Mouse (Mus musculus): ENCODE results near the gene Lmcd1. TPM values are rescaled to one million over a fixed set of nuclear protein-coding genes. Genes with fewer than 3 reads are reported as not detected.

The Lmcd1 gene
- polyA plus RNA-seq, 1 experiment: 7.3 TPM

GRCm38 (mm10) chr6:112287671-112288070 is 14.1 kb downstream of the Lmcd1 start:
- DNase-seq (ENCODE audit: low read depth): no peak

- DNase-seq (ENCODE audit: low read depth): no peak
Observed at GRCm38 (mm10) chr6:112288271-112288670, 14.7 kb downstream of the Lmcd1 start.

- DNase-seq (ENCODE audit: low read depth): no peak
Observed at GRCm38 (mm10) chr6:112291146-112291545, 17.6 kb downstream of the Lmcd1 start.

GRCm38 (mm10) chr6:112293320-112293719 is 19.8 kb downstream of the Lmcd1 start:
- DNase-seq (ENCODE audit: low read depth): no peak

- no peak for DNase-seq (ENCODE audit: low read depth)
Observed at GRCm38 (mm10) chr6:112295269-112295668, 21.7 kb downstream of the Lmcd1 start.

- no peak for DNase-seq (ENCODE audit: low read depth)
Observed at GRCm38 (mm10) chr6:112300146-112300545, 26.6 kb downstream of the Lmcd1 start.

- no peak for DNase-seq (ENCODE audit: low read depth)
Observed at GRCm38 (mm10) chr6:112300633-112301032, 27.1 kb downstream of the Lmcd1 start.

GRCm38 (mm10) chr6:112302248-112302647 is 28.7 kb downstream of the Lmcd1 start:
- DNase-seq (ENCODE audit: low read depth): no peak

GRCm38 (mm10) chr6:112302814-112303383 is 29.3 kb downstream of the Lmcd1 start:
- DNase-seq (ENCODE audit: low read depth): no peak

GRCm38 (mm10) chr6:112304751-112305150 is 31.2 kb downstream of the Lmcd1 start:
- no peak for DNase-seq (ENCODE audit: low read depth)

- no peak for DNase-seq (ENCODE audit: low read depth)
Observed at GRCm38 (mm10) chr6:112309330-112309938, 35.9 kb downstream of the Lmcd1 start.

- no peak for DNase-seq (ENCODE audit: low read depth)
Observed at GRCm38 (mm10) chr6:112311385-112311784, 37.8 kb downstream of the Lmcd1 start.

GRCm38 (mm10) chr6:112319449-112319848 is 45.9 kb downstream of the Lmcd1 start:
- no peak for DNase-seq (ENCODE audit: low read depth)

GRCm38 (mm10) chr6:112320679-112321078 is 47.1 kb downstream of the Lmcd1 start:
- no peak for DNase-seq (ENCODE audit: low read depth)

GRCm38 (mm10) chr6:112322916-112323315 is 49.4 kb downstream of the Lmcd1 start:
- DNase-seq (ENCODE audit: low read depth): no peak

- DNase-seq (ENCODE audit: low read depth): no peak
Observed at GRCm38 (mm10) chr6:112325213-112325612, 51.7 kb downstream of the Lmcd1 start.

GRCm38 (mm10) chr6:112327793-112328192 is 54.2 kb downstream of the Lmcd1 start:
- DNase-seq (ENCODE audit: low read depth): no peak

- DNase-seq (ENCODE audit: low read depth): no peak
Observed at GRCm38 (mm10) chr6:112330520-112331222, 57.1 kb downstream of the Lmcd1 start.

- no peak for DNase-seq (ENCODE audit: low read depth)
Observed at GRCm38 (mm10) chr6:112331223-112331598, 57.7 kb downstream of the Lmcd1 start.

- no peak for DNase-seq (ENCODE audit: low read depth)
Observed at GRCm38 (mm10) chr6:112333930-112334329, 60.4 kb downstream of the Lmcd1 start.

- DNase-seq (ENCODE audit: low read depth): no peak
Observed at GRCm38 (mm10) chr6:112337667-112338066, 64.1 kb downstream of the Lmcd1 start.

GRCm38 (mm10) chr6:112339016-112339415 is 65.5 kb downstream of the Lmcd1 start:
- no peak for DNase-seq (ENCODE audit: low read depth)

GRCm38 (mm10) chr6:112350452-112350851 is 76.9 kb downstream of the Lmcd1 start:
- no peak for DNase-seq (ENCODE audit: low read depth)

Data from gonadal fat pad, adult 2 months (tissue).